Mouse (Mus musculus) cerebellum, postnatal 14 days (tissue): Measurements from ENCODE around the gene Rtl1.

Experiments used
- DNase-seq, 2 experiments: peaks; one replicate each; pipeline ENCODE4 v3.0.0; 2021; ENCODE audit warnings: mixed read lengths in 2 of 2

Rtl1 gene

GRCm38 (mm10) chr12:109560111-109560695 lies 39.9 kb downstream of the Rtl1 start:
- DNase-seq: no peak

- no peak for DNase-seq
Observed at GRCm38 (mm10) chr12:109558891-109559487, 41.1 kb downstream of the Rtl1 start.

- DNase-seq: peak in 1 of 2 experiments; percentile 22
Observed at GRCm38 (mm10) chr12:109558226-109558824, 41.8 kb downstream of the Rtl1 start.

- DNase-seq: no peak
Observed at GRCm38 (mm10) chr12:109555837-109556409, 44.2 kb downstream of the Rtl1 start.

- no peak for DNase-seq
Observed at GRCm38 (mm10) chr12:109553568-109553967, 46.6 kb downstream of the Rtl1 start.

- no peak for DNase-seq
Observed at GRCm38 (mm10) chr12:109552754-109553525, 47.2 kb downstream of the Rtl1 start.

GRCm38 (mm10) chr12:109551771-109552170 lies 48.4 kb downstream of the Rtl1 start:
- no peak for DNase-seq

- no peak for DNase-seq
Observed at GRCm38 (mm10) chr12:109547085-109547484, 53.0 kb downstream of the Rtl1 start.

GRCm38 (mm10) chr12:109545875-109546732 lies 54.0 kb downstream of the Rtl1 start:
- peak; percentile 30 to 43 for DNase-seq

- DNase-seq: peak; percentile 17 to 34
Observed at GRCm38 (mm10) chr12:109543281-109543923, 56.7 kb downstream of the Rtl1 start.

- DNase-seq: peak; percentile 80 to 83
Observed at GRCm38 (mm10) chr12:109542635-109543249, 57.4 kb downstream of the Rtl1 start.

GRCm38 (mm10) chr12:109542011-109542410 lies 58.1 kb downstream of the Rtl1 start:
- peak; percentile 73 to 75 for DNase-seq

- peak in 1 of 2 experiments; percentile 30 for DNase-seq
Observed at GRCm38 (mm10) chr12:109541540-109541899, 58.6 kb downstream of the Rtl1 start.

GRCm38 (mm10) chr12:109540739-109541539 lies 59.2 kb downstream of the Rtl1 start:
- peak; percentile 83 to 86 for DNase-seq

GRCm38 (mm10) chr12:109539950-109540349 lies 60.2 kb downstream of the Rtl1 start:
- peak; percentile 41 to 47 for DNase-seq
